Mouse (Mus musculus): Measurements from ENCODE around the gene Anxa9.

- TF ChIP-seq POLR2A (IDR thresholded peaks at IDR 0.05; ENCODE audit: insufficient read length, low read depth) (no peak), MYOD1 (IDR thresholded peaks at IDR 0.05; ENCODE audit: control insufficient read depth in 1 of 3, insufficient read length in 2 of 3, low read depth in 2 of 3) (no peak)
These were observed 39.5 kb upstream of the Anxa9 start for GRCm38 (mm10) chr3:95346454-95346853.

Data from myocyte (in vitro differentiated cells).